Mouse (Mus musculus): ENCODE measurements around the gene Taf1c.

DNA sequence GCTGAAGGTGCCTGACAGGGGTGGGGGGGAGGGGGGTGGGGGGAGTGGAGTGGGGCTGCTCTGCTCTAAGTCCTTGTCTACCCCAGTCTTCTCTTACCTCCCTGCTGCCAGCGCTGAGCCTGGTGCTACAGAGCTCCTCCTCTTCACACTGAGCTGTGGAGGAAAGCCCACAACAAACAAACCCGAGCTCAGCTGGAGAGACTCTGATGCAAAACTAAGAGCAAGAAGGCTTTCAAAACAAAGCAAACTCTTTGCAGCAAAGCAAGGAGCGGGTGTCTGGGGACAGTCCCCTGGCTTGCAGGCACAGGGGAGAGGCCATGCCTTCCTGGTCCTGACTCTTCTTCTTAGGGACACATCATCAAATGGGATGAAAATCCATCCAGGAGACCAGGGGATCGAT lies 35.1 kb downstream of the Taf1c start:
- TF ChIP-seq CTCF (IDR thresholded peaks at IDR 0.05; ENCODE audit: borderline replicate concordance, extremely low read depth, insufficient read depth, insufficient read length) (no peak), POLR2A (IDR thresholded peaks at IDR 0.05; ENCODE audit: borderline replicate concordance, extremely low read depth, insufficient read depth, insufficient read length, poor library complexity, severe bottlenecking) (no peak)
